Mouse (Mus musculus) neural tube, embryonic 10.5 days (tissue): ENCODE measurements around the gene Cyp2d22.
"Not testable (repeated sequence)": the region's sequence is repeated elsewhere in the genome, so short reads cannot be mapped to it uniquely, and the experiment has no call there.

Experiments
- DNase-seq: peaks from one replicate; pipeline ENCODE4 v3.0.0-alpha.2; 2017; ENCODE audit warnings: low spot score; ENCODE audit errors: extremely low spot score

Cyp2d22 gene

DNA sequence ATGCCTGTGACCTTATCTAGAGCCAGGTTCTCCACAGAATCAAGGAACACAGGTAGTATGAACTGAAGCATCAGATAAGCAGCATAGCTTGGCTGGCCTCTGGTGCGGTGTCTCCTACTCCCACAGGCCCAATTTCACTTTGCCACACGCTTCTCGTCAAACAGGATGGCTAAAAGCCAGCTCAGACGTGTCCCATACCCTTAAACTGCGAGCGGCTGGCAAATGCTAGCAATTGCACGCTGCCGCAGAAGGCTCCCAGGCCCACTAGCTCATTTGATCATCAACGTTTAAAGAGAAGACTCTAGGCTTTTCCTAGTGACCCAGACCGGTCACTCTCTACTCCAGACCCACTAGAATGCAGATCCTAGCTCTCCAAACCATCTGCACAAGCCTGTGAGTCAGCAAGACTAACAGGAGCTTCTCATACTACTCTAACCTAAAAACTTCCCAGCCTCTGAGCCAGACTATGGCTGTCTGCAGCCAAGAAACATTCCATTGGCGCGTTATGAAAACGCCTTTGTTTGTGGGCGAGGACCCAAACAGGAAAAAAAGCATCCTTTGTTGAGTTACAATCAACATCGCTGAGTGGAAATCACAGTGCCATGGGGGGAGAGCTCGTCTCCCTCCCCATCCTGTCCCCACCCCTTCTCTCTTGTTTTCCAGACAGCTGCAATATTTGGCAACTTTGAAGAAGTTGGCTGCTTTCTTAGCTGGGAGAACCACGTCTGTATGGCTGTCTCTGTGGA is 3.5 kb downstream of the Cyp2d22 start:
- no peak for DNase-seq

DNA sequence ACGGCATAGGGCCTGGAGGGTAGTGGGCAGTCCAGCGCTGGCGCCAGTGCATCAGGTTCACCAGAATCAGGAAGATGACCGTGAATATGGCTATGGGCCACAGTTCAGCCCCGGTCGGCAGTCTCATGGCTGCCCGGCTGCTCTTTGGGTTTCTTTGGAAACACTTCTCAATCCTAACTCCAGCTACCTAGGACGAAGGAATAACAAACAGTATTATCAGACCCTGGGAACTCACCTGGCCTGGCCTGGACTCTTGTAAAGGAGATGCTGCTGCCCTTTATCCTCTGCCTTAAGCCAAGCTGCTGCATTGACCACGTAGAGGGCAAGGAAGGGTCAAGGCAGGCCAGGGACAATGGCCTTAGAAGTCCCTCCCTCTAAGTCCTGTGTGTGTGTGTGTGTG is 4.2 kb downstream of the Cyp2d22 start:
- DNase-seq: no peak

DNA sequence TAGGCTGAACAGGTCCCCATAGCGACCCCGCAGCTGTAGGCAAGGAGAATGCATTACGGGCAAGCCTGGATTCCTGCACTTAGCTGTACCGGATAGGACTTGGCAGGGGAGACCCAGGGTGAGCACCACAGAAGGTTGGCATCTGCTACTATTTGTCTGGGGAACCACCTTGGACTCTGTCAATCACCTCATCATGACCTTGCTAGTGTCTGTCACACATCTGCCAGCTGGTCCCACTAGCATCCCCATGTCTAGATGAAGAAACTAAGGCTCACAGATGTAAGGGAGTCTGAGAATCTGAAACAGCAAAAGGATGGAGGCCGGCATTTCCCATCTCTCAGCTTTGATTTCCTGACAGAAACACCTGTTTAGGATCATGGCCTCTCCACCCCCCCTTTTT is 5.6 kb downstream of the Cyp2d22 start:
- no peak for DNase-seq

DNA sequence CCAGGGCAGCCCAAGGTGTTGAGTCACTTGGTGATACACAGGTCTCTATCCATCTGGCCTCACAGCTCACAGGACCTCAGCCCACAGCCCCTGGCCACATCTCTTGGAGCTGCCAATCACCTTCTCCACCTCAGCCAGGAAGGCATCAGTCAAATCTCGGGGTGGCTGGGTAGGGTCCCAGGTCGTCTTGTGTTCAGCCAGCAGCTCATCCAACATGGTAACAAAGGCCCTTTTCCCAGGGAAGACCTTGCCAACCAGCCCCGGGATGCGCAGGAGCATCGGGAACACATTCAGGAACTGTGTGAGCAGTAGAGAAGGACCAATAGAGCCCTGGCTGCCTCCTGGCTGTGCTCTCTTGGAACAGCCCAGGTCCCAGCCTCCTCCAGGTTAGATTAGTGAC is 7.1 kb downstream of the Cyp2d22 start:
- DNase-seq: no peak

DNA sequence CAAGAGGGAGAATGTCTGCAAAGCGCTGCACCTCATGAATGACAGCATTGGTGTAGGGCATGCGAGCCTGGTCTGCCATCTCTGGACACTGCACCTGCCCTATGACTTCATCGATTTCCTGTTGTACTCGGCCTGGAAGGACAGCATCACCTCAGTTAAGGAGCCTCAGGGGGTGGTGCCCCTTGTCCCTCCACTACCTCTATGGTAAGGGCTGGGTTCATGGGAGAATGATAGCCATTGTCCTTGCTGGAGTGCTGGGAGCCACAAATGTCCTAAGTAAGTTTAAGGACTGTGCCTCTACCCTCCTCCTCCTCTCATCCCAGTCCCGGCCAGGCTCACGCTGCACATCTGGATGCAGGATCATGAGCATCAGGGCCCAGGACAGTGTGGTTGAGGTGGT is 7.6 kb downstream of the Cyp2d22 start:
- no peak for DNase-seq

DNA sequence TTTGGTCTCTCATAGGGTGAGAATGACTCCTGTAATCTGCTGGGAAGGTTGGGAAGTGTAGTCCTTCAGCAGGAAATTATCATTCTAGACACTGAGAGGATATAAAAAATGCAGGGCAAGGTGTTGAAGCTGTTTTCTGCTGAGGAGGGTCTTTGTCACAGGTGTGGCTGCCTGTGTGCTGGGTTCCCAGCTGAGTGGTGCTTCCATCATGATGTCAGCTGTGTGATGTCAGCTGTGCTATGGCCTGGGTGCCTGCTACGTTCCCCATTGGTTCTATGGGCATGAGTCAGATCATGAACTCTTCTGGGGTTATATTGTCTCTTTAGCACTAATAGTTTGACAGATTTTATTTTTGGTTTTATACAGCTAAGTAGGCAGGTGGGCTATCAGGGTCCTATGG is 11.2 kb downstream of the Cyp2d22 start:
- no peak for DNase-seq

DNA sequence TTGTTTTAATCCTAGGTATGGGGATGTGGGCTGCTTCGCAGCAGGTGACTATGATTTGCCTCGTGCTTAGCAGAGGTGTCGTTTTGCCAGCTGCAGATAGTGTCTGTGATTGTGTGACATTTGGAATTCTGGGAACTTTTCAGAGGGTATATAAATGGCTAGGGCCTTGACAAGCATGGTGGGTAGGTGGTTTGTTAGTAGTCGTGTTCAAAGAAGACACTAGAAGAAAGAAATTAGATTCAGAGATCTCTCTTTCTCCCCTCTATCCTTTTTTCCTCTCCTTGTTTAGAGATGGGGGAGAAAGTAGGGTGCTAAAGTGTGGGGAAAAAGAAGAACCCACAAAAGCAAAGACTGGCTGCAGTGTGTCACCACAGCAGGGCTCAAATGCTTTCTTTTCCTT is 11.9 kb downstream of the Cyp2d22 start:
- DNase-seq: no peak

DNA sequence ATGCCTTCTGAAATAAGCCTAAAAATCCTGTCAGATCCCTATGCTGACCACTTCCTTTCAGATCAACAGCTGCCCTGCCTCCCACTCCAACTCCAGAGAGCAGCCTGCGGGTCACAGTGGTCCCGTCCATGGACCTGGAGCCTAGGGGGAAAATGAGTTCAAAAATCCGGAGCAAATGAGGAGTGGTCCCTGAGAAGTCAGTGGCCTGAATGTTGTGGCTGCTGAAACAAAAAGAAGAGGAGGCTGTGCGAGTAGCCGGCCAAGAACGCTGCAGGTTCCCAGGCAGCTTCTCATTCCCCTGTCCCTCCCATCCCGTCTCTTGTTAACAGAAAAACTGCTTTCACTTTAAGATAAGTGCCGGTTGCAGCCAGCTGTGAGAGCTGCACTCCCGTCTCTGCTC is 15.5 kb downstream of the Cyp2d22 start:
- DNase-seq: not testable (repeated sequence)

DNA sequence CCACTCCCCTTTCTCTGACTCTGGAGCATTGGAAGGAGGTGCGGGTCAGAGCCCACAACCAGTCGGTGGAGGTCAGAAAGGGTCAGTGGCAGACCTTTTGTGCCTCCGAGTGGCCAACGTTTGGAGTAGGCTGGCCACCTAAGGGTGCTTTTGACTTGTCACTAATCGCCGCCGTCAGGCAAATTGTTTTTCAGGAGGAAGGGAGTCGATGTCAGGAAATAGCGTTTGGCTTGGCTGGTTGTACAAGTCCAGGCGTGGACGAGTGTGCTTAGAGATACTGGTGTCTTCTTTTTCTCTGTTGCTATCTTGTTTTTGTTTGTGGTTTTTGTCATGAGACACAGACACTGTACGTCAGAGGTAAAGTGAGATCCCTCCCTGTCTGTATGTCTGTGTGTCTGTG is 16.3 kb downstream of the Cyp2d22 start:
- not testable (repeated sequence) for DNase-seq

DNA sequence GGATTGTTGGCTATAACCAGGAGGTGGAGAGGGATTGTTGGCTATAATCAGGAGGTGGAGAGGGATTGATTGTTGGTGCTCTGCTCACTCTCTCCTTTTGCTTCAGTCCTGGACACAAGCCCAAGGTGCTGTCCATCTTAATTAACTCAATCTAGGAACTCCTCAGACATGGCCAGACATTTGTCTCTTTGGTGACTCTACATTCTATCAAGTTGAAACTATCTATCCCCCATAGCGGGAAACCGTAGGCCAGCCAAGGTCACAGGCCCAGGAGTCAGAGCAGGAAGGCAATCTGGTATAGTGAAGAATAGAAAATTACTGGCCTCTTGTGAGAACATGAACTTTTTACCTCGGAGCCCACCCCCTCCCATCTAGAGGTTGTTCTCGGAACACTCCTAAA is 17.8 kb downstream of the Cyp2d22 start:
- no peak for DNase-seq

DNA sequence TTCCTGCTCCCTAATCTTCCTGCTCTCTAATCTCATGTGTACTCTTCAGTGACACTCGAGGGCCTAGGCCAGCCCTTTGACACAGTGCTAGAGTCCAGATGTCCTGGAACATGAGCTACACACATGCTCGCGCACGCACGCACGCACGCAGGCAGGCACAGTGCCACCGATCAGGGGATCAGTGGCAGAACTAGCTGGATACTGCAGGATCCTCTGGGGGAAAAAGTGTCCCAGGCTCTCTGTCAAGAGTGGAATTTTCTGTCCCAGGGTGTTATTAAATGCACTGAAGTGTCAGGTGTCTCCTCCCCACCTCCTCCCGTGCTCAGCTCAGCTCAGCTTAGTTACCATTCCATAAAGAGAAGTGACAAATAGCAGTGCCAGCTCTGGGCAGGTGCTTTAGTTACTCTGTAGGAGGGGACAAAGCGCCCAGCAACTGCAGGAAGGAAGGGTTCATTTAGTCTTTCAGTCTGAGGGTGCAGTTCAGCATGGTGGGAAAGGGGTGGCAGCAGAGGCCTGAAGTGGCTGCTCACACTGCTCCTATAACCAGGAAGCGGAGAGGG is 18.5 kb downstream of the Cyp2d22 start:
- DNase-seq: no peak

DNA sequence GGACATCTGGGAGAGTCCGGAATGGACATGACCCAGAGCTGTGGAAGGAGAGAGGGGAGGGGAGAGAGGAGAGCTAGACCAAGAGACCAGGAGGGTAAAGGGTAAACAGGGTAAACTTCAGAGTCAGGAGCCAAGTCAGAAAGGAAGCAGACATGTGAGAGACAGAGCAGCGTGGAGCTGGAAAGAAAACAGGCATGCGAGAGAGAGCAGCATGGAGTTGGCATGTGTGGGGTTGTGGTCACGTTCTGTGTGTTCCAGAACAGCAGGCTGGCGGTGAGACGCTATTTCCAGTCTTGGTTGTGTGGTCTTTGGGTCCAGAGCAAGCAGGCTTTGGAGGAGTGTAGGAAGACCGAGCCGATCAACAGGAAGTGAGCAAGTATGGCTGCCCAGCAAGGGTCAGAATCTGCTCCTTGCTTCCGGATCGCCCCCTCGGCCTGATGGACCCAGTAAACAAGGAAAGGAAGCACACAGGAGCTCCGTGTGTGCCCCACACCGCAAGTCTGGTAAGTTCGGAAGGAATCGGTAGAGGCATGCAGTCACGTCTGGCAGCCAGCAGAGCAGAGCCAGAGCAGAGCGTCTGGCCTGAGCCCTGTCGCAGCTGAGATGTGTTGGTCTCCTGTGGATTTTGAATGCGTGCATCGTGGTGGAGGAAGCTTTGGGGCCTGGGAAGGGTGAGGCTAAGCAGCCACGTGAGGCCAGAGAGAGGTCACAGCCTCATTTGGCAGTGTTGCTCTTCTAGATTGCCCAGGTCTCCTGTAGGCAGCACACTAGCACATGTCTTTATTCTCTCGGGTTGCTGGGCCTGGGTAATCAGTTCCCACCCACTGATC is 21.4 kb downstream of the Cyp2d22 start:
- DNase-seq: no peak

DNA sequence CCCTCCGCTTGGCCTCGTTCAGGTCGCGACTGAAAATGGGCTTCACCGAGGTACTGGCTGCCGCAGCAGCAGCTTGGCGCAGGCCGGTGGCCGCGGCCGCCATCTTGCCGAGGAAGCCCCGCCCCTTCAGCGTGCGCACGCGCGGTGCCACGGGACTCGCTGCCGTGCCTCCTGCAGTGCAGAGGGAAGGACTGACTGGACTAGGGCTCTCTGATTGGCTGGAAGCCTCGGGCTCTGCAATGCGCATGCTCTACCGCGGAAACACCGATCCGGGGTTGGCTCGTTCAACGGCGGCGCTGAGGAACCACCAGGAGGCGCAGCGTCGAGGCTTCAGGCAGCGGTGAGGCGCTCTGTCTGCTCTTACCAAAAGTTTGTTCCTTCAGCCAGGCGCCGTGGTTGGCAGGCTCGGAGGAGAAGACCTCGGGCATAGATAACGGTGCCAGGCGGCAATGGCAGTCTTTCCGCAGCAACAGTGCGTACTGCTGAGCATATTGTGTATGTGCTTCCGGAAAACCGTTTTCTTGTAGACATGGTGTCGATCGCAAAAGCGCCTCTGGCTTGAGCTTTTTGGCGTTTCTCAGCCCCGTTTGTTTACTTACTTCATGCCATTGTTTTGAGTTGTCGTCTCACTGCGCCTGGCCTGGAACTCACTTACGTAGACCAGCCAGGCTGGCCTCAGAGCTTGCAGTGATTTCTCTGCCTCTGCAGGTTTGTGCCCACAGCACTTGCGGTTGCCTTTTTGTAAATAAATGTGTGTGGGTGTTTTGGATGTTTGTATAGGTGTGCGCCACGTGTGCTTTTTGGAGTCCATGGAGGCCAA is 25.7 kb downstream of the Cyp2d22 start, which contains the start of gene Ndufa6:
Gene Ndufa6 (minus strand): TSS at position 197 of the 820 bp plus-strand sequence.
- peak; percentile 96 for DNase-seq

DNA sequence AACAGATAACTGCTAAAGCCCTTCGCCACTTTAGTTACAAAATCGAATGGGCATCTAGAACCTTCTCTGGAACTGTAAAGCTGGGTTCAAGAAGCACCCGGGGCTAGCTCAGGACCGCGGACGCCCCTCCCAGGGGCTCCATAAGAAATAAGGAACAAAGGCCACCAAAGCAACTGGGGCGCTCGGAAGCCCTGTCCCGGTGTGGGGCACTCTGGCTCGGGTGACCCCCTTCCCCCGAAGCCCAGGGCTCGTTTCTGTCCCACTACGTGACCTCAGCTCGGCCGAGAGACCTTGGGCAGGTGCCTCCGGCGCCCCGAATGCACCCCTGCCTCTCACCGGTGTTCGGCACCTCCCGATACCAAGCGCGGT is 26.3 kb downstream of the Cyp2d22 start:
- no peak for DNase-seq

DNA sequence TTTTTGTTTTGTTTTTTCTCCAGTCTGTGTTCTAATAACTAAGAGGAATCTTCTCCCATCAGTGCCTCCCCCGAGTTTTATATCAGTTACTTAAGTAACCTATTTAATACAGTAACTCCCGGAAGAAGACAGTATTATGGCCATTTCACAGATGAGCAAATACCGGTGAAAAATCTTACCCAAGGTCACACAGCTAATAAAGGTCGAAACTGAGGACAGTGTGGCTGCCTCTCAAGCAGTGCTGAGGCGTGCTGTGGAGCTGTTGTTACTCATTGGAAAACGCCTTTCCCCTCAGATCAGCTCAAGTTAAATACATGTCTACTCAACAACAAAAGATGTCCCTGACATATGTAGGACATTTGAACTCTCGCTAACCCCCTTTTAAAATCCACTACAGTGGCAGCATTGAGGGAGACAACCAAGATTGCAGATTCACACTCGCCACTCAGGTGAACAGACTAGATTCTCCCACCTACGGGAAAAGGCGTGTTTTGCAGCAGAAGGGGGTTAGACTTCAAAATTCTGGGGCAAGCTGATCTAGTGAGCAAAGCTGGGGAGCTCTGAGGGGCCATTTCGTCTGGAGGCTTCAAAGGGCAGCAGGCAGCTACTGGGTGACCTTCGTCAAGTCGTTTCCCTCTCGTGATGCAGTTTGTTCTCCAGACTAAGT is 26.8 kb downstream of the Cyp2d22 start:
- no peak for DNase-seq

DNA sequence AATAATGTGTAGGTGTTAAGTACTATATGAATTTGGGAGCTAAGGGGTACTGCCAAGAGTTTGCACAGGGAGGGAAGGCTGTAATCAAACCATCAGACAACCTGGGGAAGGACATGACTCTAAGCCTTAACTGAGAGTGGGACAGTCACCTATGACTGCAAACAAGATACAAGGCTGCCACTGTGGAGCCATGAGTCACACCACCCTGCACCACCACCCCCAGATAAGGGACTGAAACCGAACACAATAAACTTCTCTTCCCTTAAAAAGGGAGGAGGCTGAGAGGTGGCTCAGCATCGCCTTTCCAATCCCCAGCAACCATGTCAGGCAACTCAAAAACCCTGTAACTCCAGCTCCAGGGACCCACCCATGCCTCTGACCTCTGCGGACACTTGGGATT is 28.6 kb downstream of the Cyp2d22 start:
- DNase-seq: no peak

DNA sequence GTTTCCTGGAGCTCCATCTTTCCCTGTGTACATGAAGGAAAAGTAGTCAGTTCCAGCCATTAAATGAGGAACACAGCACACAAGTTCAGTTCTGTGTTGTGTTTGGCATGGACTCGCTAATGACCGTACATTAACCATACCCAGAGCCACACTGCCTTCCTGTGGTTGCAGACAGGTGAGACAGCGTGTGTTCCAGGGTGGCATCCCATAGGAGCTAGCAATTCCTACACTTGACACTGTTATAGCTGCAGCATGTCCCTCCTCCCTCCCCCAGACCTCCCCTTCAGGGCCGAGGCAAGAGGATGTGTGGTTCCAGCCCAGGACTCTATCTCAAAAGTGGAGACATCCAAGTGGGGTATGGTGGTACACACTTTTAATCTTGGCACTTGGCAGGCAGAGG is 29.7 kb downstream of the Cyp2d22 start:
- no peak for DNase-seq

DNA sequence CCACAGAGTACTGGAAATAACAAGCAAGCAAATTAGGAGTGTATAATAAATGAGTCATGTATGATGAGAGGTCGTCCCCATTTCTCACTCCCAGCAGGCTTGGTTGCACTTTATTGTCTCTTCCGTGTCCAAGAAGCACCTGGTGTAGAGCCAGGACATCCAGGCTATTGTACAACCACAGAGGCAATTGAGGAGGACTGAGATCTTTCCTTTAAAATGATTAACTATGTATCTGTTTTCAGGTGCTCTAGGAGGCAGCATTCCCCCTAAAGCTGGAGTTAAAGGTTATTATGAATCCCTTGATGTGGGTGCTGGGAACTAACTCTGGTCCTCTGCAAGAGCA is 31.1 kb downstream of the Cyp2d22 start:
- DNase-seq: no peak

DNA sequence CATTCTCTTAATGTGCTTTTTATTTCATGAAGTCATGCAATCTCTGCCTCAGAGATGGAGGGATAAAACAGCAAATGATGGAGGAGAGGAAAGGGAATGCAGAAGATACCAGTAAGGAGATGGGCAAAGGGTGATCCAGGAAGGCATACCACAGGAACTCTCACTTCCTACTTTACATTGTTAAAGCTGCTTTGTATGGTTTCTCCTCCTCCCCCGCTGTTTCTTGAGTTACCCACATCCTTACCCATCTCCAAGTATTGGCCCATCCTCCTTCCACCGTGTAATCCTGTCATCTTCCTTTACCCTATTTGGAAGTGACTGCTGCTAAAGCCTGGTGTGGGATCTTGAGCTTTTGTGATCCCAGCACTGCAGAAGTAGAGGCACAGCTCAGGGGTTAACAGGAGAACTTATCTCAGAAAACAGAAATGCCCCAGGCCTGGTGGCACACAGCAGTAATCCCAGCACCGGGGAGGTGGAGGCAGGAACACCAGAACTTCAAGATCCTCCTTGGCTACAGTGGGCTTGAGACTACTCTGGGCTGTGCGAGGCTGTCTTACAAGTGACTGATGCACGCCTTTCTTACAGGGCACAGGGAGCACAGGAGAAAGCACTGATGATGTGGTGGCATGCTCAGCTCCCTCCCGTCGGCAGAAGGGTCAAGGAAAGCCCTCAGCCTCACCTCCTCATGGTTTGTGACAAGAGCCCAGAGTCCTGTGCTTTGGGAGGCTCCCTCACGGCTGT is 31.6 kb downstream of the Cyp2d22 start:
- DNase-seq: no peak

DNA sequence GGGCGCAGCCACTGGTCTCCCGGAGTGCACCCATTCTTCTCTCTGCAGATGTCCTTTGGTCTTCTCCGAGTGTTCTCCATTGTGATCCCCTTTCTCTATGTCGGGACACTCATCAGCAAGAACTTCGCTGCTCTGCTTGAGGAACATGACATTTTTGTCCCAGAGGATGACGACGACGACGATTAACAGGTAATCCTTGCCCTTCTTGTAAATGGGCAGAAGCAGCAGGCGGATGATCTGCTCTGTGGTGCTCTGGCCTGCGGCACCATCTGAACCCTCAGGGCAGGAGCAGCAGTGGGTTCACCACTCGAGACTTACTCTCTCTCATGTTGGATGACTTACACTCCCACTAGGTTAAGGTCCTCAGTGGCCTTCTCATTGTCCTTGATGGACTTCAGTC is 32.2 kb downstream of the Cyp2d22 start:
- DNase-seq: no peak

DNA sequence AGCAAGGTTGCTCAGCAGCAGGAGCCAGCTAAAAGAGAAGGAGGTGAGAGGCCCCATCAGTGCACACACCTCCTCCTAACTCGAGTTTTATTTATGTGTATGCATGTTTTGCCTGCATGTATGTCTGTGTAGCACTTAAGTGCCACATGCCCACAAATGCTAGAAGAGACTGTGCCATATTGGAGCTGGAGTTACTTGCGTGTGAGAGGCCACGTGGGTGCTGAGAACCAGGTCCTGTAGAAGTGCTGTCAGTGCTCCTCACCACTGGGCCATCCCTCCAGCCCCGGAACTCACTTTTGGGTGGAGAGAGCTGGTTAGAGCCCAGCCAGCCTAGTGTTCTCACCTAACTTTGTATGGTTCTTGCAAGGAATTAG is 32.8 kb downstream of the Cyp2d22 start:
- no peak for DNase-seq
